Mouse (Mus musculus) CH12.LX (cell line): ENCODE measurements at regions not wholly inside any gene's neighbourhood (a gene's known extent, or its start where the extent isn't known, plus 50 kb on each side); places are given as distances from the start of the nearest gene placed in this dataset.

ENCODE experiments used
- DNase-seq: peaks from one replicate; pipeline ENCODE4 v3.0.0-alpha.2; 2013; ENCODE audit errors: extremely low read depth
- H3K27ac ChIP-seq: 2 replicates; pipeline ENCODE4 v1.5.1; 2012; ENCODE audit warnings: low read depth, mild to moderate bottlenecking, control low read depth, moderate library complexity; ENCODE audit not compliant: insufficient read depth
- H3K27me3 ChIP-seq: replicated peaks from 2 replicates; pipeline ENCODE3; 2012; ENCODE audit warnings: inconsistent platforms
- H3K36me3 ChIP-seq, 2 experiments: replicated peaks in 1 of 2; 2 replicates each; pipeline versions ENCODE3 to v1.6.1; 2012; ENCODE audit warnings: inconsistent platforms in 1 of 2, low read length in 1 of 2, mild to moderate bottlenecking in 1 of 2, mixed read lengths in 1 of 2, moderate library complexity in 1 of 2; ENCODE audit not compliant: control insufficient read depth in 1 of 2, insufficient read depth in 1 of 2
- H3K4me1 ChIP-seq, 2 experiments: 2 replicates each; pipeline ENCODE4 v1.6.1; 2012; ENCODE audit warnings: inconsistent platforms in 1 of 2, moderate library complexity in 1 of 2; ENCODE audit not compliant: insufficient read depth in 2 of 2, control insufficient read depth in 1 of 2
- H3K4me2 ChIP-seq: 2 replicates; pipeline ENCODE4 v1.6.1; 2012; ENCODE audit warnings: low read depth, mild to moderate bottlenecking, control low read depth; ENCODE audit not compliant: poor library complexity, insufficient read depth, severe bottlenecking
- H3K4me3 ChIP-seq, 3 experiments: fragments of 150-350 bp in 1 of 3; sonication (generic) in 1 of 3; replicated peaks in 1 of 3; 2 replicates each; pipeline versions ENCODE3 to v1.5.1; 2011 to 2012; ENCODE audit warnings: low read depth in 2 of 3, low read length in 2 of 3, mild to moderate bottlenecking in 2 of 3, moderate library complexity in 2 of 3, control low read depth in 1 of 3, improper control_type of control experiment in 1 of 3, inconsistent platforms in 1 of 3, mixed read lengths in 1 of 3; ENCODE audit not compliant: poor library complexity in 1 of 3
- H3K79me2 ChIP-seq: replicated peaks from 2 replicates; pipeline ENCODE4 v1.6.1; 2012; ENCODE audit warnings: mild to moderate bottlenecking, moderate library complexity; ENCODE audit not compliant: control insufficient read depth, poor library complexity, insufficient read depth, severe bottlenecking; ENCODE audit errors: extremely low read depth
- H3K9ac ChIP-seq: 2 replicates; pipeline ENCODE4 v1.6.1; 2012; ENCODE audit warnings: low read depth, mild to moderate bottlenecking, control low read depth, moderate library complexity; ENCODE audit not compliant: insufficient read depth
- H3K9me3 ChIP-seq: replicated peaks from 2 replicates; pipeline ENCODE3; 2012; ENCODE audit warnings: low read length, inconsistent platforms, mixed read lengths
- BHLHE40 ChIP-seq: IDR thresholded peaks from 2 replicates; pipeline ENCODE4 v1.6.1; 2011; ENCODE audit warnings: mild to moderate bottlenecking, low read depth, low read length, improper control_type of control experiment
- CHD2 ChIP-seq: IDR thresholded peaks from 2 replicates; pipeline ENCODE4 v1.6.1; 2011; ENCODE audit warnings: low read length, improper control_type of control experiment
- CTCF ChIP-seq, 2 experiments: IDR thresholded peaks in 1 of 2; conservative IDR thresholded peaks in 1 of 2; 2 replicates each; pipeline ENCODE4 v1.5.1; 2011 to 2012; ENCODE audit warnings: low read depth in 2 of 2, low read length in 2 of 2, improper control_type of control experiment in 1 of 2, inconsistent platforms in 1 of 2, mild to moderate bottlenecking in 1 of 2, moderate library complexity in 1 of 2
- E2F4 ChIP-seq: IDR thresholded peaks from 2 replicates; pipeline ENCODE4 v1.6.1; 2011; ENCODE audit warnings: low read depth, low read length, improper control_type of control experiment; ENCODE audit not compliant: insufficient replicate concordance
- ELF1 ChIP-seq: IDR thresholded peaks from 2 replicates; pipeline ENCODE4 v1.6.1; 2014; ENCODE audit warnings: low read depth, mild to moderate bottlenecking, inconsistent platforms, low read length, improper control_type of control experiment
- EP300 ChIP-seq: IDR thresholded peaks from 2 replicates; pipeline ENCODE4 v1.6.1; 2011; ENCODE audit warnings: low read length, improper control_type of control experiment
- GABPA ChIP-seq: IDR thresholded peaks from 2 replicates; pipeline ENCODE4 v1.6.1; 2012; ENCODE audit warnings: low read depth, low read length, improper control_type of control experiment, inconsistent platforms; ENCODE audit not compliant: insufficient replicate concordance
- HCFC1 ChIP-seq: IDR thresholded peaks from 2 replicates; pipeline ENCODE4 v1.6.1; 2012; ENCODE audit warnings: low read depth, mild to moderate bottlenecking, inconsistent platforms, low read length, improper control_type of control experiment
- IRF4 ChIP-seq: IDR thresholded peaks from 2 replicates; pipeline ENCODE4 v1.6.1; 2014; ENCODE audit warnings: low read depth, mild to moderate bottlenecking, inconsistent platforms, low read length, improper control_type of control experiment
- JUN ChIP-seq: IDR thresholded peaks from 2 replicates; pipeline ENCODE4 v1.6.1; 2011; ENCODE audit warnings: low read depth, mild to moderate bottlenecking, low read length, improper control_type of control experiment, moderate library complexity; ENCODE audit not compliant: insufficient read depth
- JUND ChIP-seq: conservative IDR thresholded peaks from 2 replicates; pipeline ENCODE4 v1.6.1; 2011; ENCODE audit warnings: low read depth, low read length, improper control_type of control experiment
- KAT2A ChIP-seq: IDR thresholded peaks from 2 replicates; pipeline ENCODE4 v1.6.1; 2012; ENCODE audit warnings: low read length, improper control_type of control experiment, inconsistent platforms; ENCODE audit not compliant: insufficient replicate concordance
- MXI1 ChIP-seq: IDR thresholded peaks from 2 replicates; pipeline ENCODE4 v1.6.1; 2011; ENCODE audit warnings: mild to moderate bottlenecking, low read depth, low read length, improper control_type of control experiment
- MYC ChIP-seq: IDR thresholded peaks from 2 replicates; pipeline ENCODE4 v1.6.1; 2011; ENCODE audit warnings: low read depth, mild to moderate bottlenecking, improper control_type of control experiment, low read length
- NELFE ChIP-seq: IDR thresholded peaks from 2 replicates; pipeline ENCODE4 v1.6.1; 2011; ENCODE audit warnings: low read depth, low read length, improper control_type of control experiment
- NRF1 ChIP-seq: IDR thresholded peaks from 2 replicates; pipeline ENCODE4 v1.6.1; 2014; ENCODE audit warnings: low read depth, mild to moderate bottlenecking, inconsistent platforms, low read length, improper control_type of control experiment, moderate library complexity
- RCOR1 ChIP-seq: conservative IDR thresholded peaks from 2 replicates; pipeline ENCODE4 v1.6.1; 2012; ENCODE audit warnings: low read depth, mild to moderate bottlenecking, inconsistent platforms, low read length, improper control_type of control experiment
- SIN3A ChIP-seq: IDR thresholded peaks from 2 replicates; pipeline ENCODE4 v1.6.1; 2012; ENCODE audit warnings: low read length, improper control_type of control experiment, inconsistent platforms
- SMC3 ChIP-seq: IDR thresholded peaks from 2 replicates; pipeline ENCODE4 v1.6.1; 2011; ENCODE audit warnings: low read depth, low read length, improper control_type of control experiment
- TCF12 ChIP-seq: IDR thresholded peaks from 2 replicates; pipeline ENCODE4 v1.6.1; 2014; ENCODE audit warnings: low read depth, mild to moderate bottlenecking, inconsistent platforms, low read length, improper control_type of control experiment
- UBTF ChIP-seq: IDR thresholded peaks from 2 replicates; pipeline ENCODE4 v1.6.1; 2012; ENCODE audit warnings: low read depth, mild to moderate bottlenecking, inconsistent platforms, low read length, improper control_type of control experiment, moderate library complexity
- USF1 ChIP-seq: IDR thresholded peaks from 2 replicates; pipeline ENCODE4 v1.6.1; 2014; ENCODE audit warnings: low read depth, mild to moderate bottlenecking, inconsistent platforms, low read length, improper control_type of control experiment
- ZC3H11A ChIP-seq: IDR thresholded peaks from 2 replicates; pipeline ENCODE4 v1.6.1; 2012; ENCODE audit warnings: low read depth, mild to moderate bottlenecking, inconsistent platforms, low read length, improper control_type of control experiment
- ZKSCAN1 ChIP-seq: IDR thresholded peaks from 2 replicates; pipeline ENCODE4 v1.6.1; 2012; ENCODE audit warnings: low read depth, inconsistent platforms, low read length, improper control_type of control experiment, borderline replicate concordance
- ZNF384 ChIP-seq: IDR thresholded peaks from 2 replicates; pipeline ENCODE4 v1.6.1; 2012; ENCODE audit warnings: low read depth, low read length, improper control_type of control experiment, inconsistent platforms
- dilution Hi-C: fragments of 300-500 bp; cut with MboI; formaldehyde crosslinking; loops from 2 replicates; pipeline ENCODE4 v1.14.3; 2020; ENCODE audit warnings: low sequenced_read_pairs; ENCODE audit not compliant: extremely low pct_unique_long_range_greater_than_20kb, extremely low pct_ligation_motif_present
- in situ Hi-C: fragments of 300-500 bp; cut with MboI; formaldehyde crosslinking; loops from 3 replicates; pipeline ENCODE4 v1.14.3; 2019; ENCODE audit warnings: low sequenced_read_pairs, low pct_ligation_motif_present, low pct_unique_long_range_greater_than_20kb, mixed read lengths

GRCm38 (mm10) chr13:59338436-59338835 lies 246.6 kb downstream of the Agtpbp1 start:
- no peak overlapping the region for H3K27ac ChIP-seq
- H3K9me3 ChIP-seq = peaks cover 81% of the 10 kb centered on the region
- TF ChIP-seq SIN3A = no peak
- no peak for TF ChIP-seq RCOR1
- TF ChIP-seq BHLHE40 = no peak
- no peak for TF ChIP-seq USF1
- TF ChIP-seq ZNF384 = no peak
- no peak for TF ChIP-seq ZKSCAN1
- TF ChIP-seq JUN = no peak
- no peak for TF ChIP-seq GABPA
- no peak for TF ChIP-seq CHD2
- TF ChIP-seq NRF1 = no peak
- TF ChIP-seq MXI1 = no peak
- TF ChIP-seq ELF1 = no peak
- TF ChIP-seq IRF4 = no peak
- no peak for TF ChIP-seq EP300
- TF ChIP-seq UBTF = no peak
- no peak for TF ChIP-seq SMC3
- no peak for TF ChIP-seq E2F4
- TF ChIP-seq JUND = no peak
- no peak for TF ChIP-seq KAT2A
- no peaks in the 10 kb centered on the region for H3K36me3 ChIP-seq
- dilution Hi-C loops (no loop called here), in situ Hi-C loops (no loop called here)
- H3K4me3 ChIP-seq = no peak overlapping the region
- no peaks in the 10 kb centered on the region for H3K27me3 ChIP-seq
- no peak overlapping the region for H3K9ac ChIP-seq
- no peak overlapping the region for H3K4me2 ChIP-seq
- no peak for DNase-seq
- H3K79me2 ChIP-seq = no peaks in the 10 kb centered on the region
- no peaks in the 10 kb centered on the region for H3K4me1 ChIP-seq

- Histone ChIP-seq H3K4me3 (no peak overlapping the region), H3K79me2 (no peaks in the 10 kb centered on the region), H3K4me2 (no peak overlapping the region), H3K9me3 (peaks cover 77% of the 10 kb centered on the region), H3K36me3 (no peaks in the 10 kb centered on the region), H3K27me3 (no peaks in the 10 kb centered on the region), H3K4me1 (no peaks in the 10 kb centered on the region), H3K27ac (no peak overlapping the region), H3K9ac (no peak overlapping the region)
- dilution Hi-C loops = no loop called here
- in situ Hi-C loops = no loop called here
- DNase-seq = no peak
- TF ChIP-seq EP300 (no peak), BHLHE40 (no peak), MYC (no peak), HCFC1 (no peak), CTCF (conservative IDR thresholded peaks at IDR 0.05 in 1 of 2, IDR thresholded peaks at IDR 0.05 in 1 of 2; ENCODE audit: low read depth in 2 of 2, low read length in 2 of 2) (no peak), TCF12 (no peak), CHD2 (no peak), JUND (no peak), NELFE (no peak), USF1 (no peak), ZC3H11A (no peak)
Measured at GRCm38 (mm10) chr13:59323933-59324332, 261.1 kb downstream of the Agtpbp1 start.
